Mouse (Mus musculus): ENCODE measurements around the gene Copg2.

Copg2 gene

GRCm38 (mm10) chr6:30734465-30734864, 162.1 kb downstream of the Copg2 start:
- DNase-seq (ENCODE audit: low spot score in 2 of 2): no peak

- DNase-seq (ENCODE audit: low spot score in 2 of 2): no peak
Observed at GRCm38 (mm10) chr6:30732571-30733130, 163.9 kb downstream of the Copg2 start.

GRCm38 (mm10) chr6:30730301-30730971, 166.2 kb downstream of the Copg2 start:
- DNase-seq (ENCODE audit: low spot score in 2 of 2): no peak

- DNase-seq (ENCODE audit: low spot score in 2 of 2): no peak
Observed at GRCm38 (mm10) chr6:30723331-30723730, 173.3 kb downstream of the Copg2 start, which contains the start of gene Mest. Mest (plus strand) TSS chr6:30723547.

GRCm38 (mm10) chr6:30722385-30723164, 174.0 kb downstream of the Copg2 start:
- DNase-seq (ENCODE audit: low spot score in 2 of 2): no peak

GRCm38 (mm10) chr6:30716796-30717195, 179.8 kb downstream of the Copg2 start:
- no peak for DNase-seq (ENCODE audit: low spot score in 2 of 2)

- DNase-seq (ENCODE audit: low spot score in 2 of 2): no peak
Observed at GRCm38 (mm10) chr6:30714891-30715471, 181.6 kb downstream of the Copg2 start.

GRCm38 (mm10) chr6:30713896-30714295, 182.7 kb downstream of the Copg2 start:
- DNase-seq (ENCODE audit: low spot score in 2 of 2): no peak

GRCm38 (mm10) chr6:30713455-30713854, 183.1 kb downstream of the Copg2 start:
- DNase-seq (ENCODE audit: low spot score in 2 of 2): no peak

GRCm38 (mm10) chr6:30712484-30712883, 184.1 kb downstream of the Copg2 start:
- DNase-seq (ENCODE audit: low spot score in 2 of 2): no peak

- DNase-seq (ENCODE audit: low spot score in 2 of 2): no peak
Observed at GRCm38 (mm10) chr6:30711365-30711763, 185.2 kb downstream of the Copg2 start.

GRCm38 (mm10) chr6:30710371-30711364, 185.9 kb downstream of the Copg2 start:
- no peak for DNase-seq (ENCODE audit: low spot score in 2 of 2)

GRCm38 (mm10) chr6:30709115-30709514, 187.5 kb downstream of the Copg2 start:
- DNase-seq (ENCODE audit: low spot score in 2 of 2): no peak

GRCm38 (mm10) chr6:30703977-30704602, 192.5 kb downstream of the Copg2 start:
- DNase-seq (ENCODE audit: low spot score in 2 of 2): no peak

GRCm38 (mm10) chr6:30703476-30703875, 193.1 kb downstream of the Copg2 start:
- no peak for DNase-seq (ENCODE audit: low spot score in 2 of 2)

- DNase-seq (ENCODE audit: low spot score in 2 of 2): no peak
Observed at GRCm38 (mm10) chr6:30702881-30703280, 193.7 kb downstream of the Copg2 start.

GRCm38 (mm10) chr6:30700182-30700581, 196.4 kb downstream of the Copg2 start:
- DNase-seq (ENCODE audit: low spot score in 2 of 2): no peak

- DNase-seq (ENCODE audit: low spot score in 2 of 2): no peak
Observed at GRCm38 (mm10) chr6:30698036-30698435, 198.6 kb downstream of the Copg2 start.

All from right cerebral cortex, adult 2 months (tissue).